Mouse (Mus musculus) cortical plate, adult 2 months (tissue): ENCODE results near the gene Rac2.

Source experiments
- CTCF ChIP-seq: fragments of 200-500 bp; IDR thresholded peaks from 2 replicates; pipeline ENCODE4 v1.5.1; 2011; ENCODE audit warnings: mild to moderate bottlenecking, control low read depth, low read length; ENCODE audit not compliant: insufficient read depth; ENCODE audit errors: extremely low read depth
- POLR2A ChIP-seq: fragments of 200-500 bp; IDR thresholded peaks from 2 replicates; pipeline ENCODE4 v1.6.1; 2011; ENCODE audit warnings: mild to moderate bottlenecking, low read length, control low read depth; ENCODE audit not compliant: insufficient read depth; ENCODE audit errors: extremely low read depth

- TF ChIP-seq CTCF (no peak), POLR2A (peak; percentile 37; the same call in 1 of the 2 replicates)
These were observed 30.4 kb downstream of the Rac2 start for GRCm38 (mm10) chr15:78542098-78542766.
